ENCODE assay signal across 27 mouse cellular contexts in genomic region chrX:9742518-9742917, GRCm38 (mm10).
"Had no signal": no experiment of that assay in that cellular context is flagged by ENCODE, and none has a peak within 500 bp of the region (broad histone marks: within the 10 kb centered on the region; RNA-seq: fewer than 3 reads in every experiment).

No protein-coding gene starts in this region.

- H3K9ac ChIP-seq: embryonic facial prominence, embryonic 12.5 days; embryonic facial prominence, embryonic 13.5 days; embryonic facial prominence, embryonic 15.5 days; forebrain, embryonic 12.5 days; forebrain, embryonic 13.5 days; forebrain, embryonic 15.5 days; forebrain, postnatal 0 days had no signal

- H3K9me3 ChIP-seq: embryonic facial prominence, embryonic 10.5 days; embryonic facial prominence, embryonic 12.5 days; embryonic facial prominence, embryonic 13.5 days; embryonic facial prominence, embryonic 15.5 days; forebrain, embryonic 12.5 days; forebrain, embryonic 13.5 days; forebrain, embryonic 15.5 days had no signal

- H3K36me3 ChIP-seq: embryonic facial prominence, embryonic 10.5 days; embryonic facial prominence, embryonic 12.5 days; embryonic facial prominence, embryonic 13.5 days; embryonic facial prominence, embryonic 15.5 days; forebrain, embryonic 10.5 days; forebrain, embryonic 12.5 days; forebrain, embryonic 15.5 days had no signal

- DNase-seq: cerebellum, adult 8-10 months; cerebellum, adult 9-10 months; cerebellum, adult 9-11 months; cerebellum, postnatal 10 days; cerebellum, postnatal 14 days; cerebellum, postnatal 25 days; cerebellum, postnatal 36 days; embryo, embryonic 11 days; forebrain, postnatal 0 days; gastrocnemius, adult 2 months; gastrocnemius, postnatal 10 days; gastrocnemius, postnatal 14 days; gastrocnemius, postnatal 25 days; gastrocnemius, postnatal 36 days; heart, adult 11 months; heart, adult 18-20 months; heart, adult 2 months had no signal

- H3K4me3 ChIP-seq: embryonic facial prominence, embryonic 10.5 days; embryonic facial prominence, embryonic 12.5 days; embryonic facial prominence, embryonic 13.5 days; embryonic facial prominence, embryonic 15.5 days; erythroblast, embryonic 14.5 days; forebrain, embryonic 10.5 days; forebrain, embryonic 12.5 days; forebrain, embryonic 13.5 days; forebrain, embryonic 15.5 days; gastrocnemius, adult 2 months; heart, adult 2 months had no signal

- ATAC-seq: forebrain, embryonic 13.5 days; forebrain, embryonic 15.5 days; forebrain, embryonic 16.5 days; forebrain, postnatal 0 days had no signal

- H3K27ac ChIP-seq: embryonic facial prominence, embryonic 10.5 days; embryonic facial prominence, embryonic 12.5 days; embryonic facial prominence, embryonic 13.5 days; embryonic facial prominence, embryonic 15.5 days; forebrain, embryonic 10.5 days; forebrain, embryonic 12.5 days; forebrain, embryonic 13.5 days; forebrain, embryonic 15.5 days; gastrocnemius, adult 2 months; heart, adult 2 months had no signal

- H3K4me2 ChIP-seq: embryonic facial prominence, embryonic 12.5 days; embryonic facial prominence, embryonic 13.5 days; embryonic facial prominence, embryonic 15.5 days; forebrain, embryonic 12.5 days; forebrain, embryonic 13.5 days; forebrain, embryonic 15.5 days had no signal

- H3K27me3 ChIP-seq: embryonic facial prominence, embryonic 12.5 days; embryonic facial prominence, embryonic 13.5 days; embryonic facial prominence, embryonic 15.5 days; forebrain, embryonic 12.5 days; forebrain, embryonic 13.5 days; forebrain, embryonic 15.5 days had no signal

- H3K4me1 ChIP-seq: embryonic facial prominence, embryonic 10.5 days; embryonic facial prominence, embryonic 12.5 days; embryonic facial prominence, embryonic 13.5 days; embryonic facial prominence, embryonic 15.5 days; forebrain, embryonic 10.5 days; forebrain, embryonic 12.5 days; forebrain, embryonic 13.5 days; forebrain, embryonic 15.5 days had no signal
